Mouse (Mus musculus) heart, postnatal 25 days (tissue): Measurements from ENCODE around the gene Mkln1. TPM values are rescaled to one million over a fixed set of nuclear protein-coding genes. Genes with fewer than 3 reads are reported as not detected.

Experiments
- total RNA-seq, 2 experiments: library from RNA; stranded (reverse); gene quantifications; 2 replicates each; pipeline ENCODE4 v1.2.3; 2021

The Mkln1 gene
- total RNA-seq, 2 experiments from 2014 or later, result 164 to 171 TPM

Other genes with a start within 250 kb of the Mkln1 start
- 10 to 100 TPM; 77.2 to 94.5 TPM for gene Podxl, start 165.2 kb downstream of the Mkln1 start, total RNA-seq